Mouse (Mus musculus) heart, embryonic 11.5 days (tissue): ENCODE data around the gene Tbc1d22b. TPM values are rescaled to one million over a fixed set of nuclear protein-coding genes. Genes with fewer than 3 reads are reported as not detected.

ENCODE experiments used
- ATAC-seq: fragments of 200-750 bp; cut with Nextera tagmentation; replicated peaks from 2 replicates; pipeline ENCODE4 v1.8.0; 2017; ENCODE audit warnings: moderate library complexity; ENCODE audit not compliant: insufficient number of reproducible peaks, low FRiP score, low TSS enrichment
- H3K27ac ChIP-seq: fragments of 300-500 bp; sonication (generic); 2 replicates; pipeline ENCODE4 v1.5.1; 2014; ENCODE audit warnings: mild to moderate bottlenecking, low read depth, low read length
- H3K27me3 ChIP-seq: fragments of 300-500 bp; sonication (generic); 2 replicates; pipeline ENCODE4 v1.6.1; 2014; ENCODE audit warnings: mild to moderate bottlenecking, low read length, mixed read lengths; ENCODE audit not compliant: control insufficient read depth, insufficient read depth
- H3K36me3 ChIP-seq: fragments of 300-500 bp; sonication (generic); 2 replicates; pipeline ENCODE4 v1.6.1; 2014; ENCODE audit warnings: mild to moderate bottlenecking, low read length, moderate library complexity, mixed read lengths; ENCODE audit not compliant: control insufficient read depth, insufficient read depth
- H3K4me1 ChIP-seq: fragments of 300-500 bp; sonication (generic); 2 replicates; pipeline ENCODE4 v1.6.1; 2014; ENCODE audit warnings: low read length; ENCODE audit not compliant: control insufficient read depth, insufficient read depth
- H3K4me2 ChIP-seq: fragments of 300-500 bp; sonication (generic); 2 replicates; pipeline ENCODE4 v1.6.1; 2014; ENCODE audit warnings: mild to moderate bottlenecking, moderate library complexity
- H3K4me3 ChIP-seq: fragments of 300-500 bp; sonication (generic); 2 replicates; pipeline ENCODE4 v1.5.1; 2014; ENCODE audit warnings: low read depth, low read length
- H3K9ac ChIP-seq: fragments of 300-500 bp; sonication (generic); 2 replicates; pipeline ENCODE4 v1.6.1; 2014; ENCODE audit warnings: mild to moderate bottlenecking, low read depth, low read length, moderate library complexity
- H3K9me3 ChIP-seq: fragments of 300-500 bp; sonication (generic); replicated peaks from 2 replicates; pipeline ENCODE4 v1.6.1; 2016; ENCODE audit warnings: low read length; ENCODE audit not compliant: control insufficient read depth
- WGBS: fragments of 180-500 bp; shearing (Covaris S2); extraction: QIAGEN DNeasy Blood & Tissue Kit; methylation state at CpG from one replicate; pipeline ENCODE4 v1.1.7; 2014; ENCODE audit not compliant: insufficient replicate concordance; 5-methylcytosine and 5-hydroxymethylcytosine counted together
- polyA plus RNA-seq: library from polyadenylated mRNA; unstranded; fragments of >200 nt; fragmentation: Nextera tagmentation; extraction: Ambion mirVana; gene quantifications from 2 replicates; pipeline ENCODE4 v1.2.1, GENCODE M21; 2014

Tbc1d22b gene
- polyA plus RNA-seq, 1 experiment from 2014 or later = 10.0 TPM

GRCm38 (mm10) chr17:29548994-29549393, 591 bp upstream of the Tbc1d22b start:
- H3K4me3 ChIP-seq = peak overlapping the region; percentile 95
- H3K4me2 ChIP-seq = peak overlapping the region; percentile 97
- H3K36me3 ChIP-seq = no peaks in the 10 kb centered on the region
- H3K9ac ChIP-seq = no peak overlapping the region
- no peaks in the 10 kb centered on the region for H3K9me3 ChIP-seq
- peaks cover 13% of the 10 kb centered on the region for H3K4me1 ChIP-seq
- H3K27me3 ChIP-seq = no peaks in the 10 kb centered on the region
- no peak for ATAC-seq
- 42% methylated on average over 8 of the region's 8 CpGs for WGBS
- no peak overlapping the region for H3K27ac ChIP-seq

DNA sequence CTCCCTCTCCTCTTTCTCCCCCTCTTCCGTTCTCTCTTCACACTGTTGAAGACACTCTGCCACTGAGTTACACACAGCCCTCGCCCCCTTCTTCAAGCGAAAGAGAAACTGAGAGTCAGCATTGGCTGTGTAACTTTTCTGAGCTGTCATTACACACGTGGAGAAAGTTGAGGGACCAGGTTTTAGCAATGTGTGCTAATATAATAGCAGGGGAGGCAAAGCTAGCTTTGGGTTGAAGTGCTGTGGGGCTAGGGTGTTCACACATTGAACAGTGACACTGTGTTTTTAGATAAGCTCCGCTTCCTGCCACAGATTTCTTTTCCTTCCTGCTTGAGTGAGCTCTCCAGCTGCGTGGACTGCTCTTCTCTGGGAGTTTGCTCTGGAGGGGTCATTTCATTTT, 1.4 kb downstream of the Tbc1d22b start:
- H3K27me3 ChIP-seq = no peaks in the 10 kb centered on the region
- 38% methylated on average over 6 of the region's 6 CpGs for WGBS
- no peak for ATAC-seq
- H3K4me1 ChIP-seq = peaks cover 16% of the 10 kb centered on the region
- H3K4me3 ChIP-seq = peak overlapping the region; percentile 95
- H3K4me2 ChIP-seq = peak overlapping the region; percentile 97
- H3K9ac ChIP-seq = no peak overlapping the region
- H3K36me3 ChIP-seq = no peaks in the 10 kb centered on the region
- H3K27ac ChIP-seq = 0 out of 2 replicates have a peak overlapping the region, but pooled peaks have one; percentile 35
- no peaks in the 10 kb centered on the region for H3K9me3 ChIP-seq

DNA sequence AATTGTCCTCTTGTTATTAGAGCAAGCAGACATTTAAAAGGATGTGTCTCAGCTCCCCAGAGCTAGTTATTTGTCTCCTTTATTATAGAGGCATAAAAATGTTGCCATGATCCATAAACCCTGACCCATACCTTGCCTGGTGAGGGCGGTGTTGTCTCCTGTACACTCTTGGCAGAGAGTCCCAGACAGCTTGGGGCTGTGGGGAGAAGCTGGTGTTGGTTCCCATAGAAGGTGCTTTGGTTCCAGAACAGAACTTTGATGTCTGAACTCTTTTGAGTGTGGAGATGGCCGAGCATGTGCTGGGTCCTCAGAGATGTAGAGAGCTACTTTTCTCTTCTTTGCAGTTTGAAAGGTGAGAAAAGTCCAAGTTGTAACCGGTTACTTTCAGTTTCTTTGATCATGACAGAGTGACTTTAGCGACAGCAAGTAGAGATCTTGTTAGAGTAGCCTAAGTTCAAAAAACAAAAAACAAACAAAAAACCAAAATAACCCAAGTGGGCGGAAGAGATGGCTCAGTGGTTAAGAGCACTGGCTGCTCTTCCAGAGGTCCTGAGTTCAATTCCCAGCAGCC, 2.7 kb downstream of the Tbc1d22b start, which contains the start of gene Tmem217:
Gene Tmem217 (minus strand): TSS at position 224 of the 571 bp plus-strand sequence.
- Histone ChIP-seq H3K9me3 (no peaks in the 10 kb centered on the region), H3K4me3 (peak within 1 kb of the TSS; percentile 95), H3K27me3 (no peaks in the 10 kb centered on the region), H3K4me1 (peaks cover 25% of the 10 kb centered on the region), H3K36me3 (no peaks in the 10 kb centered on the region), H3K4me2 (peak within 1 kb of the TSS; percentile 97), H3K27ac (0 out of 2 replicates have a peak within 1 kb of the TSS, but pooled peaks have one; percentile 35), H3K9ac (no peak within 1 kb of the TSS)
- WGBS = 89% methylated on average over 5 of the region's 5 CpGs
- no peak for ATAC-seq

DNA sequence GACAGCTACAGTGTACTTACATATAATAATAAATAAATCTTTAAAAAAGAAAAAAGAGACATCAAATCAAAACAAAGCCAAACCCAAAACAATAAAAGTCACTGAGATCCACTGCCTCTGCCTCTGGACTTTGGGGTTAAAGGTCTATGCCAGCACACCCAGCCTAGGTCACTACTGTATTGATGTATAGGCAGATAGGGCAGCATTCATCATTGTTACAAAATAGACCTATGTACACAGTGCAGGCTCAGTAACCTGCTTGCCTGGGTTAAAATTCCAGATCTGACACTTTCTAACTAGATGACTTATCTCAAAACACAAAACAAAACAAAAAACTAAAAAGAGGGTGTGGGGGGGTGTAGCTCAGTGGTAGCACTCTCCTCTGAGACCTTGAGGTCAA, 4.6 kb downstream of the Tbc1d22b start:
- Histone ChIP-seq H3K9ac (no peak overlapping the region), H3K27me3 (no peaks in the 10 kb centered on the region), H3K27ac (no peak overlapping the region), H3K9me3 (no peaks in the 10 kb centered on the region), H3K36me3 (no peaks in the 10 kb centered on the region), H3K4me1 (peaks cover 29% of the 10 kb centered on the region), H3K4me3 (no peak overlapping the region), H3K4me2 (no peak overlapping the region)
- ATAC-seq = no peak

- WGBS = 78% methylated on average over 10 of the region's 10 CpGs
- no peaks in the 10 kb centered on the region for H3K36me3 ChIP-seq
- 0 out of 2 replicates have a peak overlapping the region, but pooled peaks have one; percentile 36 for H3K27ac ChIP-seq
- H3K4me3 ChIP-seq = no peak overlapping the region
- H3K4me1 ChIP-seq = peaks cover 15% of the 10 kb centered on the region
- no peak overlapping the region for H3K4me2 ChIP-seq
- H3K9me3 ChIP-seq = no peaks in the 10 kb centered on the region
- no peak overlapping the region for H3K9ac ChIP-seq
- ATAC-seq = no peak
- H3K27me3 ChIP-seq = no peaks in the 10 kb centered on the region
Observed at GRCm38 (mm10) chr17:29556456-29556855, 6.9 kb downstream of the Tbc1d22b start.

DNA sequence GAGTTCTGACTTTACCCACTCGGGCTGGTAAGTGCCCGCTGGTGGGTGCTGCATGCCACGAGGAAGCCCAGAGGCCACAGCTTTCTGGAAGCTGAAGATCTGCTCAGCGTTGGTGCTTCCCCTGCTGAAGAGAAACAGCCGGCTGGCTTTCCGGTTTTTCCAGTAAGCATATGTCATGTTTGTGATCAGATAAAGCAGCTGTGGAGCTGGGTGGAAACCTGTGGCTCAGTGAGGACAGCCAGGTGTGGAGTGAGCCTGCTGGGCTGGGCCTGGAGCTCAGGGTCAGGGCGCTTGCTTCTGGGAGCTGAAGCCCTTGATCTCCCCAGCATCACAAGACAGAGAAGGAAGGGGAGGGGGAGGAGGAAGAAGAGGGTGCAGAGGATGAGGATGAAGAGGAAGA, 7.3 kb downstream of the Tbc1d22b start:
- WGBS = 70% methylated on average over 7 of the region's 7 CpGs
- Histone ChIP-seq H3K9ac (no peak overlapping the region), H3K27ac (0 out of 2 replicates have a peak overlapping the region, but pooled peaks have one; percentile 36)

GRCm38 (mm10) chr17:29558476-29558875, 8.9 kb downstream of the Tbc1d22b start:
- 69% methylated on average over 5 of the region's 5 CpGs for WGBS
- no peak overlapping the region for H3K9ac ChIP-seq
- ATAC-seq = no peak
- peaks cover 15% of the 10 kb centered on the region for H3K4me1 ChIP-seq
- H3K27me3 ChIP-seq = no peaks in the 10 kb centered on the region
- H3K9me3 ChIP-seq = no peaks in the 10 kb centered on the region
- H3K27ac ChIP-seq = no peak overlapping the region
- no peak overlapping the region for H3K4me3 ChIP-seq
- H3K4me2 ChIP-seq = no peak overlapping the region
- H3K36me3 ChIP-seq = no peaks in the 10 kb centered on the region

More for the DNA sequence above, 7.3 kb downstream of the Tbc1d22b start:
- Histone ChIP-seq H3K4me1 (peaks cover 15% of the 10 kb centered on the region), H3K36me3 (no peaks in the 10 kb centered on the region), H3K4me2 (no peak overlapping the region), H3K4me3 (no peak overlapping the region), H3K9me3 (no peaks in the 10 kb centered on the region), H3K27me3 (no peaks in the 10 kb centered on the region)
- no peak for ATAC-seq

GRCm38 (mm10) chr17:29565521-29565920, 15.9 kb downstream of the Tbc1d22b start:
- no peak overlapping the region for H3K27ac ChIP-seq
- no peaks in the 10 kb centered on the region for H3K4me1 ChIP-seq
- H3K36me3 ChIP-seq = peaks cover 8% of the 10 kb centered on the region
- no peaks in the 10 kb centered on the region for H3K27me3 ChIP-seq
- no peak overlapping the region for H3K4me3 ChIP-seq
- no peaks in the 10 kb centered on the region for H3K9me3 ChIP-seq
- no peak for ATAC-seq
- no peak overlapping the region for H3K9ac ChIP-seq
- no peak overlapping the region for H3K4me2 ChIP-seq
- 95% methylated on average over 5 of the region's 5 CpGs for WGBS

- Histone ChIP-seq H3K4me3 (no peak overlapping the region), H3K4me1 (no peaks in the 10 kb centered on the region), H3K27me3 (no peaks in the 10 kb centered on the region), H3K9ac (no peak overlapping the region), H3K4me2 (no peak overlapping the region), H3K9me3 (no peaks in the 10 kb centered on the region), H3K27ac (no peak overlapping the region), H3K36me3 (peaks cover 24% of the 10 kb centered on the region)
- WGBS = 83% methylated on average over 15 of the region's 15 CpGs
- ATAC-seq = no peak
Observed at GRCm38 (mm10) chr17:29568435-29568834, 18.9 kb downstream of the Tbc1d22b start.
